Mouse (Mus musculus): ENCODE measurements around the gene Kcna1. TPM values are rescaled to one million over a fixed set of nuclear protein-coding genes. Genes with fewer than 3 reads are reported as not detected.

Gene Kcna1
- polyA plus RNA-seq (2012; fragmentation: generic; extraction: Trizol): not detected

DNA sequence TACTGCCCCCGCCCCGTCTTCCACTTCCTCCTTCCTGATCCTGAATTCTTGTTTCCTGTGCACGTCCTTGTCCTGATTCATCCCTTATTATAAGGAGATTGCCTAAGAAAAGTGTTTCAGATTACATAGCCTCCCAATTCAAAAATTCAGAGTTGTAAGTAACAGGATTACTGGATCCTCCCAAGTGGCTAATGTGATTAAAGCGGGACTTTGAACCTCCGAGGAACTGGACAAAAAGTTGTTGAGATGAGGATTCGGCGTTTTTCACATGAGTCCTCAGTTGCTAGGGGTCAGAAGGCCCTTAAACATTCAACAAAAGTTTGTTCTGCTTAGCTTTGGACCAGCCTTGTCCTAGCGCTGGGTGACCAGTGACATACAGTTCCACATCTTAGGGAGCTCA is at the start of gene Kcna1:
Gene Kcna1, minus strand, starts transcription at position 4 of the 400 bp plus-strand sequence.

Other genes starting within 250 kb of the Kcna1 start
- gene Kcna5, start 111.0 kb downstream of the Kcna1 start, polyA plus RNA-seq (2012; fragmentation: generic; extraction: Trizol): not detected
- not detected for gene Kcna6, start 94.3 kb upstream of the Kcna1 start, polyA plus RNA-seq (2012; fragmentation: generic; extraction: Trizol)
- 100 to 1,000 TPM; 114 to 129 TPM for gene Ndufa9, start 202.8 kb upstream of the Kcna1 start, polyA plus RNA-seq (2012; fragmentation: generic; extraction: Trizol)
- not detected for gene Akap3, start 206.7 kb upstream of the Kcna1 start, polyA plus RNA-seq (2012; fragmentation: generic; extraction: Trizol)

All from C3H10T1/2 (cell line).